Mouse (Mus musculus) midbrain, embryonic 14.5 days (tissue): Measurements from ENCODE around the gene Utp20. TPM values are rescaled to one million over a fixed set of nuclear protein-coding genes. Genes with fewer than 3 reads are reported as not detected.
"Not testable (repeated sequence)": the region's sequence is repeated elsewhere in the genome, so short reads cannot be mapped to it uniquely, and the experiment has no call there.

ENCODE experiments used
- ATAC-seq: fragments of 200-750 bp; cut with Nextera tagmentation; 2 replicates; pipeline ENCODE4 v1.8.0; 2017; ENCODE audit warnings: moderate number of reproducible peaks, moderate library complexity; ENCODE audit not compliant: low FRiP score, low TSS enrichment
- DNase-seq: peaks from one replicate; pipeline ENCODE4 v3.0.0-alpha.2; 2015
- H3K27ac ChIP-seq: fragments of 300-500 bp; sonication (generic); replicated peaks from 2 replicates; pipeline ENCODE4 v1.5.1; 2014; ENCODE audit warnings: mild to moderate bottlenecking, low read depth, low read length, moderate library complexity
- H3K27me3 ChIP-seq: fragments of 300-500 bp; sonication (generic); 2 replicates; pipeline ENCODE4 v1.6.1; 2014; ENCODE audit warnings: low read length, control low read depth, mixed read lengths; ENCODE audit not compliant: control insufficient read depth, insufficient read depth
- H3K36me3 ChIP-seq: fragments of 300-500 bp; sonication (generic); 2 replicates; pipeline ENCODE4 v1.6.1; 2014; ENCODE audit warnings: low read length, control low read depth; ENCODE audit not compliant: control insufficient read depth, insufficient read depth
- H3K4me1 ChIP-seq: fragments of 300-500 bp; sonication (generic); 2 replicates; pipeline ENCODE4 v1.6.1; 2014; ENCODE audit warnings: mild to moderate bottlenecking, antibody characterized with exemption, low read length, control low read depth; ENCODE audit not compliant: control insufficient read depth, insufficient read depth
- H3K4me2 ChIP-seq: fragments of 300-500 bp; sonication (generic); 2 replicates; pipeline ENCODE4 v1.6.1; 2014; ENCODE audit warnings: mild to moderate bottlenecking, low read length, moderate library complexity
- H3K4me3 ChIP-seq: fragments of 300-500 bp; sonication (generic); replicated peaks from 2 replicates; pipeline ENCODE4 v1.5.1; 2014; ENCODE audit warnings: low read depth, low read length
- H3K9ac ChIP-seq: fragments of 300-500 bp; sonication (generic); replicated peaks from 2 replicates; pipeline ENCODE4 v1.6.1; 2014; ENCODE audit warnings: mild to moderate bottlenecking, low read length, moderate library complexity
- H3K9me3 ChIP-seq: fragments of 300-500 bp; sonication (generic); 2 replicates; pipeline ENCODE4 v1.6.1; 2016; ENCODE audit warnings: low read length, control low read depth, mixed read lengths; ENCODE audit not compliant: control insufficient read depth
- WGBS: fragments of 180-500 bp; shearing (Covaris S2); extraction: QIAGEN DNeasy Blood & Tissue Kit; methylation state at CpG from one replicate; pipeline ENCODE4 v1.1.7; 2014; 5-methylcytosine and 5-hydroxymethylcytosine counted together
- polyA plus RNA-seq: library from polyadenylated mRNA; unstranded; fragments of >200 nt; fragmentation: Nextera tagmentation; extraction: Ambion mirVana; gene quantifications from 2 replicates; pipeline ENCODE4 v1.2.1, GENCODE M21; 2014

Gene Utp20
- polyA plus RNA-seq, 1 experiment from 2014 or later, result 12.7 TPM

- no peaks in the 10 kb centered on the region for H3K4me1 ChIP-seq
- no peaks in the 10 kb centered on the region for H3K27me3 ChIP-seq
- H3K4me3 ChIP-seq, result no peak overlapping the region
- H3K4me2 ChIP-seq, result no peak overlapping the region
- peaks cover 64% of the 10 kb centered on the region for H3K36me3 ChIP-seq
- no peak overlapping the region for H3K27ac ChIP-seq
- H3K9ac ChIP-seq, result no peak overlapping the region
- ATAC-seq (no peak), DNase-seq (no peak)
- no peaks in the 10 kb centered on the region for H3K9me3 ChIP-seq
These were observed 29.2 kb downstream of the Utp20 start for GRCm38 (mm10) chr10:88797452-88797851.

- no peak overlapping the region for H3K9ac ChIP-seq
- H3K36me3 ChIP-seq, result peaks cover 65% of the 10 kb centered on the region
- ATAC-seq (no peak), DNase-seq (no peak)
- no peak overlapping the region for H3K4me2 ChIP-seq
- no peak overlapping the region for H3K4me3 ChIP-seq
- H3K27ac ChIP-seq, result no peak overlapping the region
- no peaks in the 10 kb centered on the region for H3K4me1 ChIP-seq
- WGBS, result 91% methylated on average over 4 of the region's 4 CpGs
- H3K27me3 ChIP-seq, result no peaks in the 10 kb centered on the region
- H3K9me3 ChIP-seq, result no peaks in the 10 kb centered on the region
These were observed 29.7 kb downstream of the Utp20 start for GRCm38 (mm10) chr10:88796939-88797338.

- Histone ChIP-seq H3K4me2 (no peak overlapping the region), H3K9me3 (no peaks in the 10 kb centered on the region), H3K36me3 (peaks cover 73% of the 10 kb centered on the region), H3K4me3 (no peak overlapping the region), H3K9ac (no peak overlapping the region), H3K4me1 (no peaks in the 10 kb centered on the region), H3K27ac (no peak overlapping the region), H3K27me3 (no peaks in the 10 kb centered on the region)
- DNase-seq (no peak), ATAC-seq (no peak)
- WGBS, result 94% methylated on average over 7 of the region's 7 CpGs
These were observed 31.4 kb downstream of the Utp20 start for GRCm38 (mm10) chr10:88795226-88795625.

- DNase-seq, result no peak
- Histone ChIP-seq H3K36me3 (peaks cover 72% of the 10 kb centered on the region), H3K4me2 (no peak overlapping the region), H3K9ac (no peak overlapping the region), H3K4me3 (no peak overlapping the region), H3K4me1 (no peaks in the 10 kb centered on the region), H3K9me3 (no peaks in the 10 kb centered on the region), H3K27ac (no peak overlapping the region), H3K27me3 (no peaks in the 10 kb centered on the region)
- 93% methylated on average over 8 of the region's 8 CpGs for WGBS
- ATAC-seq, result no peak
These were observed 32.0 kb downstream of the Utp20 start for GRCm38 (mm10) chr10:88794606-88795005.

GRCm38 (mm10) chr10:88793671-88794070, 32.9 kb downstream of the Utp20 start:
- no peak for DNase-seq
- Histone ChIP-seq H3K27ac (no peak overlapping the region), H3K4me3 (no peak overlapping the region), H3K36me3 (peaks cover 65% of the 10 kb centered on the region), H3K4me1 (no peaks in the 10 kb centered on the region), H3K4me2 (no peak overlapping the region), H3K9ac (no peak overlapping the region), H3K27me3 (no peaks in the 10 kb centered on the region), H3K9me3 (no peaks in the 10 kb centered on the region)
- ATAC-seq, result no peak

- WGBS, result 84% methylated on average over 5 of the region's 5 CpGs
- H3K27ac ChIP-seq, result no peak overlapping the region
- H3K36me3 ChIP-seq, result peaks cover 36% of the 10 kb centered on the region
- H3K4me1 ChIP-seq, result no peaks in the 10 kb centered on the region
- no peak overlapping the region for H3K4me2 ChIP-seq
- H3K27me3 ChIP-seq, result no peaks in the 10 kb centered on the region
- H3K4me3 ChIP-seq, result no peak overlapping the region
- H3K9ac ChIP-seq, result no peak overlapping the region
- no peaks in the 10 kb centered on the region for H3K9me3 ChIP-seq
- ATAC-seq (no peak), DNase-seq (no peak)
These were observed 42.1 kb downstream of the Utp20 start for GRCm38 (mm10) chr10:88784513-88784931.

GRCm38 (mm10) chr10:88783941-88784340, 42.7 kb downstream of the Utp20 start:
- whole genome bisulfite sequencing, result 95% methylated on average over 5 of the region's 5 CpGs
- peaks cover 39% of the 10 kb centered on the region for H3K36me3 ChIP-seq

GRCm38 (mm10) chr10:88783135-88783534, 43.5 kb downstream of the Utp20 start:
- not testable (repeated sequence) for H3K4me1 ChIP-seq, H3K27me3 ChIP-seq, ATAC-seq, DNase-seq, H3K4me3 ChIP-seq, H3K9me3 ChIP-seq, H3K9ac ChIP-seq, H3K27ac ChIP-seq, H3K4me2 ChIP-seq
- peaks cover 42% of the 10 kb centered on the region for H3K36me3 ChIP-seq
- 88% methylated on average over 2 of the region's 2 CpGs for WGBS

More at GRCm38 (mm10) chr10:88783941-88784340, 42.7 kb downstream of the Utp20 start:
- Histone ChIP-seq H3K27ac (no peak overlapping the region), H3K9ac (no peak overlapping the region), H3K9me3 (no peaks in the 10 kb centered on the region), H3K27me3 (no peaks in the 10 kb centered on the region), H3K4me3 (no peak overlapping the region), H3K4me2 (no peak overlapping the region), H3K4me1 (no peaks in the 10 kb centered on the region)
- DNase-seq, result no peak
- ATAC-seq, result no peak

GRCm38 (mm10) chr10:88780716-88781115, 45.9 kb downstream of the Utp20 start:
- H3K4me2 ChIP-seq, result no peak overlapping the region
- 89% methylated on average over 4 of the region's 4 CpGs for WGBS
- no peak overlapping the region for H3K4me3 ChIP-seq
- DNase-seq, result no peak
- no peak overlapping the region for H3K9ac ChIP-seq
- H3K9me3 ChIP-seq, result no peaks in the 10 kb centered on the region
- no peak for ATAC-seq
- H3K4me1 ChIP-seq, result no peaks in the 10 kb centered on the region
- no peak overlapping the region for H3K27ac ChIP-seq
- peaks cover 38% of the 10 kb centered on the region for H3K36me3 ChIP-seq
- no peaks in the 10 kb centered on the region for H3K27me3 ChIP-seq
